Mouse (Mus musculus): ENCODE data around the gene Serp2. TPM values are rescaled to one million over a fixed set of nuclear protein-coding genes. Genes with fewer than 3 reads are reported as not detected.

The Serp2 gene
- polyA plus RNA-seq, 1 experiment from 2014 or later: 14.6 TPM

DNA sequence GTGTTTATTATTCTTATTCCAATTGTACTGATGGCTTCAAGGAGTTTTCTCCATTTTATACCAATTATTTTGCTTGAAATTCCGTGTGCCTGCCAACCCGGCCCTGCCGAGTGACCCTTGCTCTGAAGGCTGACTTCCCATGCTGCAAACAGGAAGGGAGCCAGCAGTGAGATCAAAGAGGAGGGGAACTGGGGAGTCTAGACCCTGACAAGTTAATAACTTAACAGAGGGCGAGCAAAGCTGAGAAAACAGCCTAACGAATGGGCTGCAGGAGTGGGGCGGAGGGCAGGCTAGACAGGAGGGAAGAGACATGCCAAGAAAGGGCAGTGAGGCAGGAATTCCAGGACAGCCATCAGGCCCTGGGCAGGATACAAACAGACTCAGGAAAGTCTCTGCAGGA lies 19.8 kb downstream of the Serp2 start:
- H3K27ac ChIP-seq: no peak overlapping the region
- H3K27me3 ChIP-seq: no peaks in the 10 kb centered on the region

DNA sequence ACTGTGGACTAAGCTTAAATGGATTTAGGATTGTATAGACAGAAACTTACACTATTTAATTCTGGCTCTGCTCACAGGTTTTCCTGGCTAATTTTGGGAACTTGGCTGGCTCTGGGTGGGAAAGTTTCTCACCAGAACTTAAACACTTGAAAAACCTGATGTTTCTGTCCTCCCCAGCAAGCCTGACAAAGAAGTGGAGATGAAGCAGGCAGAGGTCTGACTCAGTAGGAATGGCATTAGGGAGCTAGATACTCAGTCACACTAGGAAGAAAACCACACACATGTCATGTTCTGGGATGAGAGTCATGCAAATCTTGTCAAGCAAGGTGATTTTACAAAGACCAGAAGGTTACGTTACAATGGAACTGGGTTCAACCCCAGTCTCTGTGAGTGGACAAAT lies 21.6 kb downstream of the Serp2 start:
- Histone ChIP-seq H3K4me1 (peaks cover 25% of the 10 kb centered on the region), H3K27me3 (no peaks in the 10 kb centered on the region), H3K9ac (no peak overlapping the region), H3K27ac (no peak overlapping the region), H3K9me3 (no peaks in the 10 kb centered on the region), H3K36me3 (no peaks in the 10 kb centered on the region), H3K4me3 (no peak overlapping the region), H3K4me2 (no peak overlapping the region)
- WGBS: 80% methylated on average over 1 of the region's 1 CpGs
- ATAC-seq (ENCODE audit: insufficient number of reproducible peaks, insufficient read depth, low FRiP score, low TSS enrichment, low read depth): no peak

More for the DNA sequence above, 19.8 kb downstream of the Serp2 start:
- ATAC-seq (ENCODE audit: insufficient number of reproducible peaks, insufficient read depth, low FRiP score, low TSS enrichment, low read depth): no peak
- Histone ChIP-seq H3K4me2 (no peak overlapping the region), H3K9ac (no peak overlapping the region), H3K9me3 (no peaks in the 10 kb centered on the region), H3K4me3 (no peak overlapping the region), H3K4me1 (peaks cover 20% of the 10 kb centered on the region), H3K36me3 (no peaks in the 10 kb centered on the region)
- 25% methylated on average over 6 of the region's 6 CpGs for WGBS

DNA sequence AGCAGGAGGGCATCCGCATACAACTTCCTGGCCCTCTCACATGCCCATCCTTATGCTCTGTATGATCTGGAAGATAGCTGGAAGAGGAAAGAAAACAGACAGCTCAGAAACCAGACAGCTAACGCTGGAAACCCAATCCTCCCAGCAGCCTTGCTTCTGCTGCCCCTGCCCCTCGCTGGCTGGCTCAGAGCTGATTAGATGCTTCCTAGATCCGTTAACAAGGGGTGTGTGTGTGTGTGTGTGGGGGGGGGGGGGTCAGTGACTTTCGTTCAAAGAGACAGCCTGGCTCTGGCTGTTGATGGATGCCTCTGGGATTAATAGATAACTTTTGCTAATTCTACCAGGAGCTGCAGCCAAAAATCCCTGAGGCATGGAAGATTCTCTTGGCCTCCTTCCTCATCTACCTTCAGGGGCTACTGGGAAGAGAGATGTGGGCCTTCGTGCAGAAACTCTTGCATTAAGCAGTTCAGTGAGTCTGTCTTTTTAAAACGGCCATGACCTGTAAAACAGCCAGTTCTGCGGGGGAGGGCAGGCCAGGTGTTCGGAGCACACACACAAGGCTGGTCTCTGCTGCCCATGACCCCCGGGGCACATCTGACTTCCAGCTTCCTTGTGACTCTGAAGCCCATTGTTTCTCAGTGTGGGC lies 23.4 kb downstream of the Serp2 start:
- no peaks in the 10 kb centered on the region for H3K36me3 ChIP-seq
- no peak for ATAC-seq (ENCODE audit: insufficient number of reproducible peaks, insufficient read depth, low FRiP score, low TSS enrichment, low read depth)
- no peaks in the 10 kb centered on the region for H3K27me3 ChIP-seq
- H3K4me3 ChIP-seq: peak overlapping the region; percentile 29
- H3K9ac ChIP-seq: peak overlapping the region; percentile 46
- no peaks in the 10 kb centered on the region for H3K9me3 ChIP-seq
- 5% methylated on average over 10 of the region's 10 CpGs for WGBS
- H3K4me1 ChIP-seq: peaks cover 33% of the 10 kb centered on the region
- H3K4me2 ChIP-seq: peak overlapping the region; percentile 59
- peak overlapping the region; percentile 77 for H3K27ac ChIP-seq

DNA sequence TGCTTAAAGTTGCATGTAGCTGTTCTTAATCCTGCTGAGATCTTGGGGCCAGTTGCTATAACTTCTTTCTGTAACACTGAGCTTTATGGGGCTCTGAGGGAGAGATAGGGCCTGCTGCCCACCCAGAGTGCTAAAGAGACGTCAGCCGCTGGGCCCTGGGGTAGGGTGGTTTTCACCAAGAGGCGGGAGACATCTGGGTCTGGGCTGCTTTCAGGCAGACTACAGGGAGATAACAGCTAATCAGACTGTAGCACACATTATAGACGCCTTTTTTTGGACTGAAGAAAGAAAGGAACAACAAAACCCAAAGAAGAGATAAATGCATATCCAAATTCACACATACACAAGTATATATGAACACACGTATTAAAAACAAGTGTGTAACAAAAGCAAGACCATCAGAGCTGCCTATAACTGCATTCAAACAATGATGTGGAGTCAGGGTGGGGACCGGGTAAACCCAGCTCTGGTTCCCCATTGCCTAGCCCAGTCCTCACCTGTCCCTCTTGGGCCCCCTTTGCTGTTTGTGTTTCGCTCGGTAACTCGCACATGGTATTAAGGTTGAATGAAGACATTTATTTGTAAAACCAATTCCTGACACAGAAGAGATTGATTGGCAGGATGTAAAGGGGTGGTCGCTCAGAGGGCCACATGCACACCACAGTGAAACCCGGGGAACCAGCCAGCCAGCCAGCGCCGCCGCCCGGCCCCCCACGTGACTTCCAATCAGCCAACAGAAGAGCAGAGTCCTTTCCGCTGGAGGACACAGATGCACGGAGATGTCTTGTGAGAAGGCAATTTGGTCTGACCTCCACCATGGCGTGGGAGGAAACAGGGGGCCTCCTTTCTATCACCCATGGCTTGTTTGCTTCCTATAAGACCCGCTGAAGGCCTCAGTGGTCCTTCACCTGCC lies 24.2 kb downstream of the Serp2 start:
- H3K4me3 ChIP-seq: peak overlapping the region; percentile 29
- H3K4me2 ChIP-seq: peak overlapping the region; percentile 59
- no peaks in the 10 kb centered on the region for H3K36me3 ChIP-seq
- peak; percentile 74 for ATAC-seq (ENCODE audit: insufficient number of reproducible peaks, insufficient read depth, low FRiP score, low TSS enrichment, low read depth)
- peak overlapping the region; percentile 77 for H3K27ac ChIP-seq
- H3K27me3 ChIP-seq: no peaks in the 10 kb centered on the region
- H3K9ac ChIP-seq: peak overlapping the region; percentile 46
- WGBS: 30% methylated on average over 20 of the region's 20 CpGs
- no peaks in the 10 kb centered on the region for H3K9me3 ChIP-seq
- H3K4me1 ChIP-seq: peaks cover 40% of the 10 kb centered on the region

DNA sequence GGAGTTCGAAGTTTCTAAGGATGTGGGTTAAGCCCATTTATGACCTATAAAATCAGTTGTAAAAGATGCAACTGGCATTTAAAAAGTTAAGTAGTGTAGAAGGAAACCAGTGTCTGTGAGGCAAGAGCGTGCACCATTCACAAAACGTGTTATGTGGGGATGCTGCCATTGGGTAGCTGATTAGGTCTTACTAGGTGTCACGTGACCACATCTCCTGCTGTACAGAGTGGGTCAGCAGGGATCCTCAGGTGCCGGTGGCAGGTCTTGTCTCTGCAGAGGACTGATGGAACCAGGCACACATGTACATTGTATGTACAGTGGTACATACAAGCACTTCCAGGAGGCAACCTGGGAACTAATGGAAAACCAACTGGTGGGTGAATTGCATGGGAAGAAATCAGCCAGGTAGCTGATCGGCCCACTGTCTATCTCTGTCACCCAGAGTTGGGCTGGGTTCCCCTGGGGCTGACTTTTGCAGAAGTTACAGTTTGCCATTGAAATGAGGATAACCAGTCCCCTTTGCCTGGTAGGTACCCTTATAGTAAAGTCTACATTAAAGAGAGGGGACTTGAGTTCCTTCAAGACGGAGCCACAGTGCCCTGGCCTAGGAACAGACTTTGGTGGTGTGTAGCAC lies 25.5 kb downstream of the Serp2 start:
- Histone ChIP-seq H3K27ac (no peak overlapping the region), H3K4me1 (peaks cover 47% of the 10 kb centered on the region), H3K9ac (no peak overlapping the region), H3K36me3 (no peaks in the 10 kb centered on the region), H3K4me2 (no peak overlapping the region), H3K9me3 (no peaks in the 10 kb centered on the region), H3K4me3 (no peak overlapping the region), H3K27me3 (no peaks in the 10 kb centered on the region)
- ATAC-seq (ENCODE audit: insufficient number of reproducible peaks, insufficient read depth, low FRiP score, low TSS enrichment, low read depth): no peak
- 87% methylated on average over 7 of the region's 7 CpGs for WGBS

DNA sequence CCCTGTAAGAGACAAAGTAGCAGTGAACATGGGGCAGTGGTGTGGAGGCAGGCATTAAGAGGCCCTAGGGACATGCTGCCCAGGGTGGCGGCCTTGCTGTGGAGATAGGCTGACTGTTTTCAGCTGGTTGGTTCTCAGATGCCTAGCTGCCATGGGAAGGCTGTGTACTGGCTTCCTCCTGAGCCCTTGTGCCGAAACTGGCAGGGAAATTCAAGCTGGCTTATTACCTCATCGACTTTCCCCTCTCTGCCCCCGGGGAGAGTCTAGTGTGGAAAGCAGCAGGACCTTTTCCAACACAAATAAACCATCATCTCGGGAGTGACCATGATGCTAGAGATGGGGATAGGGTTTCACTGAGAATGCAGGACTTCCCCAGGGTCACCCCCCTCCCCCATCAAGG lies 28.0 kb downstream of the Serp2 start:
- no peak for ATAC-seq (ENCODE audit: insufficient number of reproducible peaks, insufficient read depth, low FRiP score, low TSS enrichment, low read depth)
- H3K4me2 ChIP-seq: no peak overlapping the region
- peaks cover 45% of the 10 kb centered on the region for H3K4me1 ChIP-seq
- H3K4me3 ChIP-seq: no peak overlapping the region
- H3K27ac ChIP-seq: peak overlapping the region; percentile 67
- WGBS: 14% methylated on average over 5 of the region's 5 CpGs
- H3K9ac ChIP-seq: 0 out of 2 replicates have a peak overlapping the region, but pooled peaks have one; percentile 33
- H3K36me3 ChIP-seq: no peaks in the 10 kb centered on the region
- no peaks in the 10 kb centered on the region for H3K9me3 ChIP-seq
- no peaks in the 10 kb centered on the region for H3K27me3 ChIP-seq

DNA sequence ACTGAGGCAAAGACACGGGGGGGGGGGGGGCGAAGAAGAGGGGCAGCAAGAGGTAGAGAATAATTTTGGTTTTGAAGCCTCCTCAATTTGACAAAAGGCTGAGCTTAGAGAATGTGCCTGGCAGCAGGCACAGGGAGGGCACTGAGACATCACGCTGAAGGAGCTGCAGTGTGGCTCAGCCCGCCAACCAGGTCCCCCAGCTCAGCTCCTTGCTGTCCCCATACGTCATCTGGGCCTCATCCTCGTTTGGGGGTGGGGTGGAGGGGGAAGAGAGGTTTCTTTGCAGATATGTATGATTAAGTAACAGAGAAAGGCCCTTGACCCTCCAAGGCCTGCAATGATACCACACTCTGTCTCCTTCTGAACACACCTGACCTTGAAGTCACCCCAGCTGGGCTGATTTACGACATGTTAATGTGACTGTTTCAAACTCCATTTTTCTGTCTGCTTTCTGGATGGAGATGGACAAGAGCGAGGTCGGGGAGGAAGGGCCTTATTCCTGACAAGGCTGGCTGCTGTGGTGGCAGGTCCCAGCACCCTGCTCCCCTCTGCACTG lies 28.9 kb downstream of the Serp2 start:
- H3K4me1 ChIP-seq: peaks cover 37% of the 10 kb centered on the region
- no peaks in the 10 kb centered on the region for H3K9me3 ChIP-seq
- H3K27ac ChIP-seq: peak overlapping the region; percentile 67; the same call in 1 of the 2 replicates
- no peak overlapping the region for H3K4me3 ChIP-seq
- no peak overlapping the region for H3K4me2 ChIP-seq
- no peak for ATAC-seq (ENCODE audit: insufficient number of reproducible peaks, insufficient read depth, low FRiP score, low TSS enrichment, low read depth)
- no peaks in the 10 kb centered on the region for H3K36me3 ChIP-seq
- 0 out of 2 replicates have a peak overlapping the region, but pooled peaks have one; percentile 33 for H3K9ac ChIP-seq
- H3K27me3 ChIP-seq: no peaks in the 10 kb centered on the region
- 51% methylated on average over 9 of the region's 9 CpGs for WGBS

DNA sequence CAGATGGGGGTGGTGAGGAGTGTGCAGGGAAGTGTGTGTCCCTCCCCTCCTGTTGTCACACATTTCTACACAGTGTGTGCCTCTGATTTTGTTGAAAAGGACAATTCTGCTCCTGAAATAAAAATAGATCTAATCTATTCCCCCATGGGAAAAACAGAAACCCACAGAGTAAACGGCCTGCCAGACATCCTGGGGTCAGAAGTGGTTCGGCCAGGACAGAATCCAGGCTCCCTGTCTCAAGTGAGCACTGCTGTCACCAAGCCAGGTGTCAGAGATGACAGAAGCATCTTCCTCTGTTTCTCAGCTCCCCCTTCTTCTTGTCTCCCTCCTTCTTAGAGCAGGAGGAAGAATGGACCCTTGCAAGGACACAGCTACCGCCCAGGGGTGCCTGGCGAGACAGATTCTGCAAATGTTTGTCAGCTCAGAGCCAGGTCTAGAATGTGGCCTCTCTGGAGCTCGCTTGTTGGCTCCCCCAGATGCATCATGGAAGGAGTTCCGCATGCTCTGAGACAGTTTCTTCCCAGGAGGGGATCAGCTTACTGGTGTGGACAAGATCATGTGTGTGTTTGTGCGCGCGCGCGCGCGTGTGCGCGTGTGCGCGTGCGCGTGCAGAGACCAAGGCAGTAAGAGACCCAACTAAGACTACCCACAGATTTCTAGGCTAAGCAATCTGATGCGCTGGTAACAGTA lies 29.5 kb downstream of the Serp2 start:
- no peak for ATAC-seq (ENCODE audit: insufficient number of reproducible peaks, insufficient read depth, low FRiP score, low TSS enrichment, low read depth)
- 74% methylated on average over 20 of the region's 20 CpGs for WGBS
- Histone ChIP-seq H3K4me2 (no peak overlapping the region), H3K4me3 (no peak overlapping the region), H3K36me3 (no peaks in the 10 kb centered on the region), H3K4me1 (peaks cover 30% of the 10 kb centered on the region), H3K9ac (0 out of 2 replicates have a peak overlapping the region, but pooled peaks have one; percentile 40), H3K27me3 (no peaks in the 10 kb centered on the region), H3K27ac (peak overlapping the region; percentile 51; the same call in 1 of the 2 replicates), H3K9me3 (no peaks in the 10 kb centered on the region)

DNA sequence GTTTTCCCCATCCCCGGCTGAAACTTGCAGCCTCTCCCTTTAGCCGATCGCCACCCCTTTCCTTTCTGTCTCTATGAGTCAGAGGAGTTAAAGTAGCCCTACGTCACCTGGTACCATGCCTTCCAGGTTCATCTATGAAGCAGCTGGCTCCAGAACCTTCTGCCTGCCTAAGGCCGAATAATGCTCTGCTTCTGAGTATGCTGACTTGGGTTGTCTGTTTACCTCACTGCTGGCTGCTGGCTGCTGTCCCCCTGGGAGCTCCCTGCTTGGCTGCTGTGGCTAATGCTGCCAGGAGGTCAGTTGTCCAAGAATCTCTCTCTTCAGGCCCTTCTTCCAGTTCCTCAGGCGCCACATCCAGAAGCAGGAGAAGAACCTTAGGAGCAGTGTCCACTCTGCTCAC lies 30.2 kb downstream of the Serp2 start:
- H3K4me1 ChIP-seq: peaks cover 30% of the 10 kb centered on the region
- no peak overlapping the region for H3K4me2 ChIP-seq
- no peaks in the 10 kb centered on the region for H3K27me3 ChIP-seq
- no peak overlapping the region; the same call in 1 of the 2 replicates for H3K27ac ChIP-seq
- H3K4me3 ChIP-seq: no peak overlapping the region
- 77% methylated on average over 6 of the region's 6 CpGs for WGBS
- no peaks in the 10 kb centered on the region for H3K9me3 ChIP-seq
- no peak for ATAC-seq (ENCODE audit: insufficient number of reproducible peaks, insufficient read depth, low FRiP score, low TSS enrichment, low read depth)
- no peaks in the 10 kb centered on the region for H3K36me3 ChIP-seq
- H3K9ac ChIP-seq: 0 out of 2 replicates have a peak overlapping the region, but pooled peaks have one; percentile 27

DNA sequence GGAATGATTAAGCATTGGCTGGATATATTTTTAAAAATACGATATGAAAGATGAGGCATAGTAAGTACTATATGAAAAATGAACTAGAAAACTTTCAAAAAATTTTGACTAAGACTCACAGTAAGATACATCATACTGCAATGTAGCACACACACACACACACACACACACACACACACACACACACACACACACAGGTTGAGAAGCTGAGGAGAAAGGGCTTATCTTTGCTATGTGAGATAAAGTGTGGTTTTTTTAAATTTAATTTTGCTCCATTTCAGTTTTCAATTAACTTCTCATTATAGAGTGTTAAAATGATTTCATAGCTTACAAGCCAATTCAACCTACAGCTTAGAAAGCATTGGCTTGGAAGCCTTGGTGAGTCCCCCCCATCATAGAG lies 33.3 kb downstream of the Serp2 start:
- no peak overlapping the region for H3K27ac ChIP-seq
- no peaks in the 10 kb centered on the region for H3K9me3 ChIP-seq
- no peaks in the 10 kb centered on the region for H3K36me3 ChIP-seq
- H3K4me3 ChIP-seq: no peak overlapping the region
- ATAC-seq (ENCODE audit: insufficient number of reproducible peaks, insufficient read depth, low FRiP score, low TSS enrichment, low read depth): no peak
- no peaks in the 10 kb centered on the region for H3K27me3 ChIP-seq
- 79% methylated on average over 1 of the region's 1 CpGs for WGBS
- H3K9ac ChIP-seq: no peak overlapping the region
- H3K4me1 ChIP-seq: peaks cover 18% of the 10 kb centered on the region
- no peak overlapping the region for H3K4me2 ChIP-seq

DNA sequence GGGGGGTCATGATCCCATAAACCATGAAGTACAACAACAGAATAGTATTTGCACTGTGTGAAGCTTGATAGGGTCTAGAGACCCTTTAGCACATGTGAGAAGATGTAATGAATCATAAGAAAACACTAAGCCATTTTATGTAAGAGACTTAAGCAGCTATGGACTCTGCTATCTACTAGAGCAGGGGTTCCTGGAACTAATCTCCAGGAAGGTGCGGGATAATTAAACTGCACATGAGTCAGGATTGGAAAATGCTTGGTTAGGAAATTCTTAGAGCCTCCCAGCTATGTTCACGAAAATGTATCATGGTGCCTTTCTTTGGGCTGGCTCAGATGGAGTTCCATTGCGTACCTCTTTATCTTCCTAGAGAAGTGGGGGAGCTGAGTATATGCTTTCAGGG lies 35.4 kb downstream of the Serp2 start:
- Histone ChIP-seq H3K9ac (no peak overlapping the region), H3K9me3 (no peaks in the 10 kb centered on the region), H3K4me1 (no peaks in the 10 kb centered on the region), H3K27ac (no peak overlapping the region), H3K4me2 (no peak overlapping the region), H3K27me3 (no peaks in the 10 kb centered on the region), H3K4me3 (no peak overlapping the region), H3K36me3 (no peaks in the 10 kb centered on the region)
- no peak for ATAC-seq (ENCODE audit: insufficient number of reproducible peaks, insufficient read depth, low FRiP score, low TSS enrichment, low read depth)
- WGBS: 94% methylated on average over 3 of the region's 3 CpGs
